Mouse (Mus musculus) bone marrow, adult 2 months (tissue): Measurements from ENCODE around the gene Tmed1. TPM values are rescaled to one million over a fixed set of nuclear protein-coding genes. Genes with fewer than 3 reads are reported as not detected.
"Not testable (repeated sequence)": the region's sequence is repeated elsewhere in the genome, so short reads cannot be mapped to it uniquely, and the experiment has no call there.

Source experiments
- H3K27ac ChIP-seq: fragments of 200-500 bp; 2 replicates; pipeline ENCODE4 v1.5.1; 2012; ENCODE audit warnings: low read depth, mild to moderate bottlenecking, control low read depth, inconsistent platforms, low read length; ENCODE audit not compliant: control insufficient read depth, poor library complexity, insufficient read depth
- H3K4me1 ChIP-seq: fragments of 200-500 bp; 2 replicates; pipeline ENCODE4 v1.6.1; 2011; ENCODE audit warnings: low read length; ENCODE audit not compliant: control insufficient read depth, insufficient read depth
- H3K4me3 ChIP-seq: fragments of 200-500 bp; replicated peaks from 2 replicates; pipeline ENCODE3; 2011; ENCODE audit warnings: mild to moderate bottlenecking, low read depth, low read length, control low read depth; ENCODE audit not compliant: control insufficient read depth
- CTCF ChIP-seq: fragments of 200-500 bp; IDR thresholded peaks from 2 replicates; pipeline ENCODE4 v1.5.1; 2011; ENCODE audit warnings: low read length, control low read depth; ENCODE audit not compliant: control insufficient read depth, insufficient read depth
- POLR2A ChIP-seq: fragments of 200-500 bp; IDR thresholded peaks from 2 replicates; pipeline ENCODE4 v1.6.1; 2011; ENCODE audit warnings: low read depth, mild to moderate bottlenecking, control low read depth, low read length, borderline replicate concordance; ENCODE audit not compliant: control insufficient read depth
- WGBS: fragments of 180-500 bp; shearing (Covaris S2); methylation state at CpG from one replicate; pipeline ENCODE4 v1.1.7; 2018; 5-methylcytosine and 5-hydroxymethylcytosine counted together
- polyA plus RNA-seq: library from polyadenylated mRNA; stranded (reverse); fragments of >200 nt; gene quantifications from 2 replicates; pipeline ENCODE4 v1.2.4, GENCODE M21; 2011; ENCODE audit warnings: low replicate concordance; ENCODE audit not compliant: missing spikeins, insufficient read depth, insufficient read length

Gene Tmed1
- polyA plus RNA-seq, 1 experiment, result 6.7 TPM

GRCm38 (mm10) chr9:21472913-21473312, 37.1 kb downstream of the Tmed1 start:
- Histone ChIP-seq H3K4me1 (no peaks in the 10 kb centered on the region), H3K4me3 (no peak overlapping the region), H3K27ac (no peak overlapping the region)
- WGBS, result 94% methylated on average over 4 of the region's 4 CpGs
- TF ChIP-seq CTCF (no peak), POLR2A (no peak)

- WGBS, result 82% methylated on average over 20 of the region's 20 CpGs
- no peak overlapping the region for H3K27ac ChIP-seq
- H3K4me3 ChIP-seq, result no peak overlapping the region
- H3K4me1 ChIP-seq, result no peaks in the 10 kb centered on the region
- no peak for TF ChIP-seq POLR2A
- TF ChIP-seq CTCF, result peak; percentile 62
Measured at GRCm38 (mm10) chr9:21469032-21470024, 40.7 kb downstream of the Tmed1 start.

GRCm38 (mm10) chr9:21464565-21464928, 45.5 kb downstream of the Tmed1 start:
- not testable (repeated sequence) for H3K4me1 ChIP-seq, H3K4me3 ChIP-seq, H3K27ac ChIP-seq
- WGBS, result 93% methylated on average over 7 of the region's 7 CpGs

- no peak overlapping the region for H3K4me3 ChIP-seq
- no peak overlapping the region for H3K27ac ChIP-seq
- H3K4me1 ChIP-seq, result peaks cover 4% of the 10 kb centered on the region
- WGBS, result 47% methylated on average over 3 of the region's 3 CpGs
- no peak for TF ChIP-seq CTCF
- TF ChIP-seq POLR2A, result no peak
Measured at GRCm38 (mm10) chr9:21463766-21464564, 46.1 kb downstream of the Tmed1 start.

- 13% methylated on average over 5 of the region's 5 CpGs for WGBS
- no peak for TF ChIP-seq POLR2A
- TF ChIP-seq CTCF, result no peak
- Histone ChIP-seq H3K4me3 (no peak overlapping the region), H3K4me1 (peaks cover 4% of the 10 kb centered on the region), H3K27ac (peak overlapping the region; percentile 9; the same call in 1 of the 2 replicates)
Measured at GRCm38 (mm10) chr9:21463138-21463590, 46.9 kb downstream of the Tmed1 start.

GRCm38 (mm10) chr9:21460400-21460940, 49.6 kb downstream of the Tmed1 start:
- Histone ChIP-seq H3K4me1 (peaks cover 9% of the 10 kb centered on the region), H3K4me3 (no peak overlapping the region), H3K27ac (no peak overlapping the region)
- WGBS, result 90% methylated on average over 3 of the region's 3 CpGs
- TF ChIP-seq POLR2A (no peak), CTCF (no peak)

- TF ChIP-seq CTCF (no peak), POLR2A (no peak)
- Histone ChIP-seq H3K27ac (no peak overlapping the region), H3K4me3 (no peak overlapping the region), H3K4me1 (peaks cover 9% of the 10 kb centered on the region)
- 91% methylated on average over 3 of the region's 3 CpGs for WGBS
Measured at GRCm38 (mm10) chr9:21458821-21459220, 51.2 kb downstream of the Tmed1 start.

Other genes starting within 250 kb of the Tmed1 start
- 42.9 and 74.7 TPM in 2 replicates for gene Atg4d, start 245.0 kb downstream of the Tmed1 start, polyA plus RNA-seq
- gene Kri1, start 222.3 kb downstream of the Tmed1 start, polyA plus RNA-seq, result 50.1 and 105 TPM in 2 replicates
- 84.1 and 99.0 TPM in 2 replicates for gene Cdkn2d, start 218.8 kb downstream of the Tmed1 start, polyA plus RNA-seq
- gene Ap1m2, start 197.9 kb downstream of the Tmed1 start, polyA plus RNA-seq, result 1.8 TPM in 1 of 2 replicates, not detected in the other
- gene Slc44a2, start 189.6 kb downstream of the Tmed1 start, polyA plus RNA-seq, result 57.3 and 106 TPM in 2 replicates
- 24.2 and 40.1 TPM in 2 replicates for gene Ilf3, start 142.4 kb downstream of the Tmed1 start, polyA plus RNA-seq
- 24.8 and 56.3 TPM in 2 replicates for gene Qtrt1, start 98.4 kb downstream of the Tmed1 start, polyA plus RNA-seq
- 86.9 and 130 TPM in 2 replicates for gene Dnm2, start 85.3 kb downstream of the Tmed1 start, polyA plus RNA-seq
- 53.1 and 110 TPM in 2 replicates for gene AB124611, start 15.9 kb upstream of the Tmed1 start, polyA plus RNA-seq
- 29.7 and 37.6 TPM in 2 replicates for gene Carm1, start 36.6 kb upstream of the Tmed1 start, polyA plus RNA-seq
- 10.4 and 11.6 TPM in 2 replicates for gene Timm29, start 82.5 kb upstream of the Tmed1 start, polyA plus RNA-seq
- 4.8 and 5.0 TPM in 2 replicates for gene Yipf2, start 82.6 kb upstream of the Tmed1 start, polyA plus RNA-seq
- gene Smarca4, start 105.9 kb upstream of the Tmed1 start, polyA plus RNA-seq, result 45.4 and 66.3 TPM in 2 replicates
- 8.1 and 14.5 TPM in 2 replicates for gene Ldlr, start 213.2 kb upstream of the Tmed1 start, polyA plus RNA-seq